Mouse (Mus musculus): Measurements from ENCODE around the gene Nbea.

- TF ChIP-seq CTCF (IDR thresholded peaks at IDR 0.05; ENCODE audit: borderline replicate concordance, control insufficient read depth, extremely low read depth, insufficient read depth, low read length, poor library complexity) (no peak), POLR2A (IDR thresholded peaks at IDR 0.05; ENCODE audit: control insufficient read depth, extremely low read depth, insufficient read depth, low read length, poor library complexity) (no peak)
Measured at GRCm38 (mm10) chr3:55637660-55638059, 545.8 kb downstream of the Nbea start.
